Mouse (Mus musculus) myocyte (in vitro differentiated cells): Measurements from ENCODE around the gene Ddx39. TPM values are rescaled to one million over a fixed set of nuclear protein-coding genes. Genes with fewer than 3 reads are reported as not detected.
A peak's percentile ranks its signal among the peaks of the same experiment; 100 is the strongest.

Experiments used
- H3K27me3 ChIP-seq: one replicate; pipeline ENCODE4 v1.6.1; 2011; ENCODE audit not compliant: control insufficient read depth, insufficient read depth, insufficient read length
- H3K36me3 ChIP-seq: one replicate; pipeline ENCODE4 v1.6.1; 2011; ENCODE audit not compliant: control insufficient read depth, insufficient read depth
- H3K4me2 ChIP-seq: one replicate; pipeline ENCODE4 v1.6.1; 2011; ENCODE audit warnings: low read depth, control low read depth
- H3K4me3 ChIP-seq: one replicate; pipeline ENCODE4 v1.5.1; 2011; ENCODE audit warnings: mild to moderate bottlenecking, control low read depth, moderate library complexity
- H3K79me2 ChIP-seq: one replicate; pipeline ENCODE4 v1.6.1; 2011; ENCODE audit not compliant: control insufficient read depth, insufficient read depth
- H3ac ChIP-seq: one replicate; pipeline ENCODE4 v1.6.1; 2011; ENCODE audit not compliant: control insufficient read depth, insufficient read length
- CEBPB ChIP-seq: IDR thresholded peaks from 2 replicates; pipeline ENCODE4 v1.6.1; 2011; ENCODE audit warnings: mild to moderate bottlenecking, moderate library complexity; ENCODE audit not compliant: poor library complexity, insufficient read depth, severe bottlenecking
- E2F4 ChIP-seq: IDR thresholded peaks from one replicate; pipeline ENCODE4 v1.6.1; 2011; ENCODE audit warnings: mild to moderate bottlenecking, control low read depth, moderate library complexity; ENCODE audit not compliant: insufficient read depth
- MAX ChIP-seq: IDR thresholded peaks from one replicate; pipeline ENCODE4 v1.6.1; 2011; ENCODE audit warnings: low read depth, mild to moderate bottlenecking, control low read depth
- MYOD1 ChIP-seq, 3 experiments: IDR thresholded peaks; one replicate each; pipeline ENCODE4 v1.6.1; 2011; ENCODE audit warnings: control low read depth in 2 of 3, low read depth in 2 of 3, mild to moderate bottlenecking in 2 of 3, moderate library complexity in 1 of 3; ENCODE audit not compliant: insufficient read length in 2 of 3, control insufficient read depth in 1 of 3
- MYOG ChIP-seq, 3 experiments: IDR thresholded peaks; one replicate each; pipeline ENCODE4 v1.6.1; 2011; ENCODE audit warnings: control low read depth in 2 of 3, low read depth in 2 of 3, mild to moderate bottlenecking in 2 of 3; ENCODE audit not compliant: insufficient read length in 2 of 3, control insufficient read depth in 1 of 3, insufficient read depth in 1 of 3
- POLR2A ChIP-seq: IDR thresholded peaks from one replicate; pipeline ENCODE4 v1.6.1; 2011; ENCODE audit warnings: low read depth, mild to moderate bottlenecking, control low read depth, moderate library complexity; ENCODE audit not compliant: insufficient read length
- POLR2AphosphoS2 ChIP-seq: IDR thresholded peaks from one replicate; pipeline ENCODE4 v1.6.1; 2011; ENCODE audit warnings: low read depth, control low read depth; ENCODE audit not compliant: insufficient read length
- REST ChIP-seq: IDR thresholded peaks from one replicate; pipeline ENCODE4 v1.6.1; 2011; ENCODE audit warnings: mild to moderate bottlenecking, control low read depth, moderate library complexity; ENCODE audit not compliant: insufficient read depth, insufficient read length
- SRF ChIP-seq: IDR thresholded peaks from one replicate; pipeline ENCODE4 v1.6.1; 2011; ENCODE audit warnings: low read depth; ENCODE audit not compliant: control insufficient read depth, insufficient read length
- TCF12 ChIP-seq: IDR thresholded peaks from one replicate; pipeline ENCODE4 v1.6.1; 2011; ENCODE audit warnings: mild to moderate bottlenecking, control low read depth; ENCODE audit not compliant: poor library complexity, insufficient read depth, severe bottlenecking
- TCF3 ChIP-seq: IDR thresholded peaks from one replicate; pipeline ENCODE4 v1.6.1; 2011; ENCODE audit warnings: low read depth, control low read depth; ENCODE audit not compliant: insufficient read length
- USF1 ChIP-seq: IDR thresholded peaks from one replicate; pipeline ENCODE4 v1.6.1; 2011; ENCODE audit warnings: low read depth, mild to moderate bottlenecking, control low read depth, moderate library complexity
- polyA plus RNA-seq: library from polyadenylated mRNA; unstranded; fragments of >200 nt; fragmentation: generic; extraction: Trizol; gene quantifications from one replicate; pipeline ENCODE4 v1.2.1, GENCODE M21; 2012; ENCODE audit warnings: missing spikeins

The Ddx39 gene
- polyA plus RNA-seq, 1 experiment: 113 TPM

DNA sequence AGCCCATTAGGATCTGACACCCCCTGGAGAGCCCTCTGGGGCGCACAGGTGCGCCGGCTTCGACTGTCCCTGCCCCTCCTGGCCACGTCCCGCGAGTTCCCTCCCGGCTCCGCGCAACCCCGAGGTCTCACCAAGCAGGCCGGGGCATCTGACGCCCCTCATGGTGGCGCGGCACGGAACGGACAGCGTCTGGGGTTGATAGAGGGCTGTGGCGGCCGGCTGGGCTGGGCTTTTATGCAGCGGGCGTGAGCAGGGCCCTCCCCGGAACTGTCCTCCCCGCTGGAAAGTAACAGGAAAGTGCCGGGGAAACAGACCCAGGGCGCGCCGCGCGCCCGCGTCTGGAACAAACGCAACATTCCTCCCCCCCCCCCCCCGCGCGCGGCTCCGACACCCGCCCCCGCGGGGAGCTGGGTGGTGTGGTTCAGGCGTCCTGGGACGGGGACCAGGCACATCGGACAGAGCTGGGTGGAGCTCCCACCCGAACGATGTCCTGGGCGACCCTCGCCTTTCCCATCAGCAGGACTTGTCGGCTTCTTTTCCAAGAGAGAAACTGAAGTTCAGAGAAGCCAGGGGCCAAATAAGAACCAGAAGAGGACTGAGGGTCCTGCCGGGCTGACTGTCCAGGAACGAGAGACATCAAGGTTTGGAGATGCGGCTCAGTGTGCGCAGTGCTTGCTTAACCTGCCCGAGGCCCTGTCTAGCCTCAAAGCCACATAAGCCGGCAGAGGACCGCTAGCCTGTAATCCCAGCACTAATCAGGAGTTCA, 26.2 kb downstream of the Ddx39 start, which contains the start of gene Adgre5:
Adgre5 (minus strand) TSS at position 351 of the 766 bp plus-strand sequence.
- peak within 1 kb of the TSS; percentile 41 for H3ac ChIP-seq
- peak within 1 kb of the TSS; percentile 85 for H3K4me2 ChIP-seq
- H3K27me3 ChIP-seq: no peaks in the 10 kb centered on the region
- H3K36me3 ChIP-seq: no peaks in the 10 kb centered on the region
- peaks cover 26% of the 10 kb centered on the region for H3K79me2 ChIP-seq
- TF ChIP-seq MYOD1 (IDR thresholded peaks at IDR 0.05; ENCODE audit: control insufficient read depth in 1 of 3, insufficient read length in 2 of 3, low read depth in 2 of 3) (peak in 1 of 3 experiments; percentile 43), POLR2A (peak; percentile 89), TCF12 (no peak), POLR2AphosphoS2 (peak; percentile 74), E2F4 (no peak), MYOG (IDR thresholded peaks at IDR 0.05; ENCODE audit: control insufficient read depth in 1 of 3, insufficient read depth in 1 of 3, insufficient read length in 2 of 3, low read depth in 2 of 3) (peak in 1 of 3 experiments; percentile 31)
- H3K4me3 ChIP-seq: peak within 1 kb of the TSS; percentile 79

DNA sequence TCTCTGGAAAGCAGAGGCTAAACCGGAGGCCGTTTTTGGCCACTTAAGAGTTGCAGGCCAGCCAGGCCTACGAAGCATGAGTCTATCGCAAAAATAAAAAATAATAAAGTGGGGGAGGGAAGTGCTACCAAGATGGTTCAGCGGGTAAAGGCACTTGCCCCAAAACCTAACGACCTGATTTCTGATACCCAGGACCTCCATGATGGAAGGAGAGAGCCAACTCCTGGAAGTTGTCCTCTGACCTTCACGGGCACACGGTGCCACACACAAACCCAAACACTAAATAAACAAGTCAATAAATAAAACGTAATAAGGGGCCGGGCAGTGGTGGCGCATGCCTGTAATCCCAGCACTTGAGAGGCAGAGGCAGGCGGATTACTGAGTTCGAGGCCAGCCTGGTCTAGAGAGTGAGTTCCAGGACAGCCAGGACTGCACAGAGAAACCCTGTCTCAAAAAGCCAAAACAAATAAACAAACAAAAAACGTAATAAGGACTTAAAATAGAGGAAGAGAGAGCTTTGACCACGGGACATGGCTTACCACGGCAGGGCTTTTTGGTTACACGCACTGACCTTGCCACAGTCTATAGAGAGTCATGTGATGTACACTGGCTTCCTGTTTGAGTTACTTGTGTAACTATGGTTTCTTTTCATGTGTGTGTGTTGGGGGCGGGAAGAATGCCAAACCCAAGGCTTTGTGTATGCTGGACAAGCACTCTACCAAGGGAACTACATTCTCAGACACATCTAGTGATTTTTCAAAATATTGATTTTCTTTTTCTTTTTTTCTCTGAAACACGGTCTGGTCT, 27.1 kb downstream of the Ddx39 start:
- H3K79me2 ChIP-seq: peaks cover 17% of the 10 kb centered on the region
- H3ac ChIP-seq: peak overlapping the region; percentile 41
- H3K4me3 ChIP-seq: peak overlapping the region; percentile 79
- H3K27me3 ChIP-seq: no peaks in the 10 kb centered on the region
- TF ChIP-seq MAX: no peak
- no peak for TF ChIP-seq POLR2AphosphoS2
- TF ChIP-seq MYOG (IDR thresholded peaks at IDR 0.05; ENCODE audit: control insufficient read depth in 1 of 3, insufficient read depth in 1 of 3, insufficient read length in 2 of 3, low read depth in 2 of 3): no peak
- no peak for TF ChIP-seq CEBPB
- TF ChIP-seq USF1: peak; percentile 19
- H3K36me3 ChIP-seq: no peaks in the 10 kb centered on the region
- H3K4me2 ChIP-seq: peak overlapping the region; percentile 78

DNA sequence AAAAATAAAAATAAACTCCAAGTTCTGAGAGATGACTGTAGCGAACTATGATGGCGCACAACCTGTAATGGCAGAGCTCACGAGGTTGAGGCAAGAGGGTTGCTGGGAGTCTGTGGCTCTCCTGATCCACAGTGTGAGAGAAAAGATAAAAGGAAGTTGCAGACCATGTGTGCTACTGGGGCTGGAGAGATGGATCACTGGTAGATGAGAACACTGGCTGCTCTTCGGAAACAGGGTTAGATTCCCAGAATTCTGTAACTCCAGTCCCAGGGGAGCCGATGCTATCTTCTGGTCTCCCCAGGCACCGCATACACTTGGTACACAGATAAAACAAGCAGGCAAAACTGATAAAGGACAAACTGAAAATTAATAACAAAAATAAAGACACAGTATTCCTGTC, 28.0 kb downstream of the Ddx39 start:
- H3ac ChIP-seq: no peak overlapping the region
- H3K27me3 ChIP-seq: no peaks in the 10 kb centered on the region
- TF ChIP-seq MAX (no peak), MYOG (IDR thresholded peaks at IDR 0.05; ENCODE audit: control insufficient read depth in 1 of 3, insufficient read depth in 1 of 3, insufficient read length in 2 of 3, low read depth in 2 of 3) (no peak), REST (no peak), E2F4 (no peak), POLR2AphosphoS2 (no peak), USF1 (no peak), SRF (no peak), POLR2A (no peak), CEBPB (no peak), TCF12 (no peak), MYOD1 (IDR thresholded peaks at IDR 0.05; ENCODE audit: control insufficient read depth in 1 of 3, insufficient read length in 2 of 3, low read depth in 2 of 3) (no peak), TCF3 (no peak)
- no peak overlapping the region for H3K4me3 ChIP-seq
- no peak overlapping the region for H3K4me2 ChIP-seq
- peaks cover 15% of the 10 kb centered on the region for H3K79me2 ChIP-seq
- H3K36me3 ChIP-seq: no peaks in the 10 kb centered on the region

DNA sequence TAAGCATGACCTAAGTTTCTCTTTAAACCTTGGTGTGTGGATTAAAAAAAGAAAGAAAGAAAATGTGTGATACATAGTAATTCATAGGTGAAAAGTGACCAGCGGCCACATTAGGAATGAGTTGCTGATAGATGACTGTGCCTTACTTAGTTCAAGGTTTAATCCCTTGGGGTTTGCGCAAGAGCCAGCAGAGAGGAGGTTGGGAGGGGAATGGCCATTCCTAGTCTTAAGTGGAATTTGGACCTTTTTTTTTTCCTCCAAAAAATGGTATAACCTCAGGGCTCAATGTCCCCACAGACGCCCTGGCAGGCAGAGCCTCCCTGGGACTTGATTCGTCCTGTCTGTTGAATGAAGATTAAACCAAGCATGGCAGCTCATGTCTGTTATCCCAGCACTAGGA, 29.1 kb downstream of the Ddx39 start:
- no peak for TF ChIP-seq REST
- no peak for TF ChIP-seq USF1
- no peak for TF ChIP-seq TCF12
- peak; percentile 69 for TF ChIP-seq CEBPB
- TF ChIP-seq POLR2AphosphoS2: no peak
- no peak overlapping the region for H3ac ChIP-seq
- no peaks in the 10 kb centered on the region for H3K27me3 ChIP-seq
- H3K4me2 ChIP-seq: no peak overlapping the region
- H3K4me3 ChIP-seq: no peak overlapping the region
- H3K36me3 ChIP-seq: no peaks in the 10 kb centered on the region
- H3K79me2 ChIP-seq: peaks cover 7% of the 10 kb centered on the region

DNA sequence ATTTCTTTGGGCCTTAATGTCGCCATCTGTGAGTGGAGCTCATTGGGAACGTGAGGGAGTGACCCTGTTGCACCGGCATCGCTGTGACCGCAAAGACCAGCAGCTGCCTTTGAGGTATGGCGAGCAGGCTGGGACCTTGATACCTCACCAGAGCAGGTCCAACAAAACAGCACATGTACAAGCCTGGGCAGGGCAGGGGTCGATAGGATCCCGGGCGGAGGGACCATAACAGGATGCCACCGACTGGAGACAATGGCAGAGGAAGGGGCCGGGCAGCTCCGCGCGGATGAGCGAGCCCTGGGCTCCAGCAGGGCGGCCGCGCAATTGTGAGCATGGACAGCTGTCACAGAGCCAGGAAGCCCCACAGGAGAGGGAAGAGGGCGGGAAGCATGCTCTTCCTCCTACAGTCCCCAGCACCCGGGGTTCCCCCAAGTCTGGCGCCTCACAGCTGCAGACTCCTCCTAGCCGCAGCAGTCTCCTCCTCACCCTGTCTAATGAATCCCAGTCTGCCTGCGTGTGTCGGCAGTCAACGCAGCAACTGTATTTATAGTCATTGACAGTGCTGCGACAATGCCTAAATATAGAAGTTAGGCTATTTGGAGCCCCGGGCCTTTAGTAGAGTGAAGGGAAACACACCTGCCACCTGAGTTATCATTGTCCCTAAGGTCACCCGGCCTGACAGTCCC, 32.8 kb downstream of the Ddx39 start:
- H3K36me3 ChIP-seq: no peaks in the 10 kb centered on the region
- no peaks in the 10 kb centered on the region for H3K79me2 ChIP-seq

More for the DNA sequence above, 32.8 kb downstream of the Ddx39 start:
- no peak for TF ChIP-seq TCF3
- no peak for TF ChIP-seq REST
- no peak for TF ChIP-seq MAX
- TF ChIP-seq MYOD1 (IDR thresholded peaks at IDR 0.05; ENCODE audit: control insufficient read depth in 1 of 3, insufficient read length in 2 of 3, low read depth in 2 of 3): peak in 2 of 3 experiments; percentile 0 to 32
- no peak for TF ChIP-seq USF1
- no peak for TF ChIP-seq TCF12
- no peak for TF ChIP-seq CEBPB
- no peak for TF ChIP-seq E2F4
- TF ChIP-seq POLR2A: no peak
- TF ChIP-seq POLR2AphosphoS2: no peak
- no peak for TF ChIP-seq SRF
- peak; percentile 32 to 43 (median 42) for TF ChIP-seq MYOG (IDR thresholded peaks at IDR 0.05; ENCODE audit: control insufficient read depth in 1 of 3, insufficient read depth in 1 of 3, insufficient read length in 2 of 3, low read depth in 2 of 3)
- Histone ChIP-seq H3ac (no peak overlapping the region), H3K4me3 (no peak overlapping the region), H3K27me3 (no peaks in the 10 kb centered on the region), H3K4me2 (peak overlapping the region; percentile 63)
